Mouse (Mus musculus): Measurements from ENCODE around the gene Ndufa5.

Gene Ndufa5

GRCm38 (mm10) chr6:24525705-24526104 is 2.1 kb downstream of the Ndufa5 start:
- DNase-seq (ENCODE audit: low spot score), result no peak

GRCm38 (mm10) chr6:24516197-24516596 is 11.6 kb downstream of the Ndufa5 start:
- DNase-seq (ENCODE audit: low spot score), result no peak

- DNase-seq (ENCODE audit: low spot score), result peak; percentile 58
Measured at GRCm38 (mm10) chr6:24514552-24515284, 13.1 kb downstream of the Ndufa5 start, which contains the start of gene Iqub. Gene Iqub (minus strand): TSS chr6:24515067.

GRCm38 (mm10) chr6:24504141-24504540 is 23.7 kb downstream of the Ndufa5 start:
- no peak for DNase-seq (ENCODE audit: low spot score)

- DNase-seq (ENCODE audit: low spot score), result no peak
Measured at GRCm38 (mm10) chr6:24490341-24490740, 37.5 kb downstream of the Ndufa5 start.

GRCm38 (mm10) chr6:24486530-24486929 is 41.3 kb downstream of the Ndufa5 start:
- DNase-seq (ENCODE audit: low spot score), result no peak

- no peak for DNase-seq (ENCODE audit: low spot score)
Measured at GRCm38 (mm10) chr6:24470571-24471132, 57.2 kb downstream of the Ndufa5 start.

GRCm38 (mm10) chr6:24470135-24470534 is 57.7 kb downstream of the Ndufa5 start:
- DNase-seq (ENCODE audit: low spot score), result no peak
